Mouse (Mus musculus) lung, embryonic 15.5 days (tissue): Measurements from ENCODE around the gene Rad54l2. TPM values are rescaled to one million over a fixed set of nuclear protein-coding genes. Genes with fewer than 3 reads are reported as not detected.

Experiments used
- ATAC-seq: fragments of 200-750 bp; cut with Nextera tagmentation; 2 replicates; pipeline ENCODE4 v1.8.0; 2017; ENCODE audit warnings: moderate number of reproducible peaks, borderline replicate concordance; ENCODE audit not compliant: low FRiP score, low TSS enrichment; ENCODE audit errors: extremely low read depth
- H3K27ac ChIP-seq: fragments of 300-500 bp; sonication (generic); 2 replicates; pipeline ENCODE4 v1.5.1; 2015; ENCODE audit warnings: moderate library complexity, mild to moderate bottlenecking, inconsistent platforms
- H3K27me3 ChIP-seq: fragments of 300-500 bp; sonication (generic); 2 replicates; pipeline ENCODE4 v1.6.1; 2015; ENCODE audit warnings: inconsistent platforms
- H3K36me3 ChIP-seq: fragments of 300-500 bp; sonication (generic); 2 replicates; pipeline ENCODE4 v1.6.1; 2015; ENCODE audit warnings: inconsistent platforms
- H3K4me1 ChIP-seq: fragments of 300-500 bp; sonication (generic); 2 replicates; pipeline ENCODE4 v1.6.1; 2015; ENCODE audit warnings: inconsistent platforms
- H3K4me2 ChIP-seq: fragments of 300-500 bp; sonication (generic); 2 replicates; pipeline ENCODE4 v1.6.1; 2015; ENCODE audit warnings: inconsistent platforms, mild to moderate bottlenecking, moderate library complexity
- H3K4me3 ChIP-seq: fragments of 300-500 bp; sonication (generic); 2 replicates; pipeline ENCODE4 v1.5.1; 2015; ENCODE audit warnings: mild to moderate bottlenecking, inconsistent platforms
- H3K9ac ChIP-seq: fragments of 300-500 bp; sonication (generic); 2 replicates; pipeline ENCODE4 v1.6.1; 2015; ENCODE audit warnings: inconsistent platforms
- H3K9me3 ChIP-seq: fragments of 300-500 bp; sonication (generic); 2 replicates; pipeline ENCODE4 v1.6.1; 2016; ENCODE audit warnings: inconsistent platforms
- WGBS: fragments of 180-500 bp; shearing (Covaris S2); methylation state at CpG from one replicate; pipeline ENCODE4 v1.1.7; 2015; 5-methylcytosine and 5-hydroxymethylcytosine counted together
- polyA plus RNA-seq: library from polyadenylated mRNA; unstranded; fragments of >200 nt; fragmentation: Nextera tagmentation; extraction: Ambion mirVana; gene quantifications from 2 replicates; pipeline ENCODE4 v1.2.1, GENCODE M21; 2015

The Rad54l2 gene
- polyA plus RNA-seq: 6.6 and 7.1 TPM in 2 replicates

GRCm38 (mm10) chr9:106788812-106789321 is at the start of gene Rad54l2:
TSS of gene Rad54l2 (minus strand) at chr9:106789194.
- no peaks in the 10 kb centered on the region for H3K9me3 ChIP-seq
- H3K4me1 ChIP-seq: peaks cover 12% of the 10 kb centered on the region
- under 1% methylated on average over 49 of the region's 49 CpGs for WGBS
- ATAC-seq: peak; percentile 87
- H3K27me3 ChIP-seq: no peaks in the 10 kb centered on the region
- H3K4me3 ChIP-seq: peak within 1 kb of the TSS; percentile 87
- H3K36me3 ChIP-seq: no peaks in the 10 kb centered on the region
- H3K27ac ChIP-seq: peak within 1 kb of the TSS; percentile 93
- H3K9ac ChIP-seq: peak within 1 kb of the TSS; percentile 97
- peak within 1 kb of the TSS; percentile 79 for H3K4me2 ChIP-seq

DNA sequence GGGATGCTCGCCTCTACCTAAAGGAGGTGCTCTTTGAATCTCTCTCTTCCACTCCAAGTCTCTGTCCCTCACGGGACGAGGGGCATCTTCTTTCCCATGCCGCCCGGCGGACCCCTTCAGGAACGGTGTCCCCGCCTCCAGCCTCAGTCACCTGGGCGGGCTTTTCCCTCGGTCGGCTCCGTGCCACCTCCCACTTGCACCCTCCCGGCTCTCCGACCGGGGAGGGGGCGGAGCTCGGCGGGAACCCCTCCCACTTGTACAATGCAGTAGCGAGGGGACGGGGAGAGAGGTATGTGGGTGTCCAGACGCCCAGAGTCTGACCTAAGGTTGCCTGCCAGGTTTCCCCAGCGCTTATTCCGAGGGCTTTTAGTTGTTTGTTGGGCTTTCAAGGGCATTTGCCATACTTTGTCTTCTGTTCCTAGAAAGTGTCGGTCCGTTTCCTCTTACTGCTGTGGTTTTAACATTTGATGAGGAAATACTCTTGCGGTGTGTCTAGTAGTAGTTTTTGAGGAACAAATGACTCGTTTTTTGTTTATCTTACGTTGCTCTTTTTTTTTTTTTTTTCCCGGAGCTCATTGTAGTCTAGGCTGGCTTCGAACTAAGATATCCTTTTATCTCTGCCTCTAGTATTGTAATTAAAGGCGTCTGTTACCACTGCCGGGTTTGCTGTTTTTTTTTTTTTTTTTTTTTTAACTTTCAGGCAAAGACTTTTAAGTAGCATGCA is 33.5 kb upstream of the Rad54l2 start:
- Histone ChIP-seq H3K9me3 (no peaks in the 10 kb centered on the region), H3K27me3 (no peaks in the 10 kb centered on the region), H3K4me2 (peak overlapping the region; percentile 72), H3K27ac (peak overlapping the region; percentile 95), H3K36me3 (no peaks in the 10 kb centered on the region), H3K9ac (peak overlapping the region; percentile 91), H3K4me3 (peak overlapping the region; percentile 98), H3K4me1 (0 out of 2 replicates have a peak, but pooled peaks cover 7% of the 10 kb centered on the region)
- WGBS: under 1% methylated on average over 32 of the region's 32 CpGs
- ATAC-seq: peak; percentile 80

- 0 out of 2 replicates have a peak, but pooled peaks cover 7% of the 10 kb centered on the region for H3K4me1 ChIP-seq
- H3K27me3 ChIP-seq: no peaks in the 10 kb centered on the region
- peak within 1 kb of the TSS; percentile 91 for H3K9ac ChIP-seq
- H3K9me3 ChIP-seq: no peaks in the 10 kb centered on the region
- ATAC-seq: peak; percentile 98
- peak within 1 kb of the TSS; percentile 98 for H3K4me3 ChIP-seq
- H3K27ac ChIP-seq: peak within 1 kb of the TSS; percentile 95
- H3K36me3 ChIP-seq: no peaks in the 10 kb centered on the region
- WGBS: under 1% methylated on average over 60 of the region's 71 CpGs
- H3K4me2 ChIP-seq: peak within 1 kb of the TSS; percentile 72
Measured at GRCm38 (mm10) chr9:106821618-106822380, 32.8 kb upstream of the Rad54l2 start, which contains the start of gene Dcaf1. TSS of gene Dcaf1 (plus strand) at chr9:106821874.

- H3K4me2 ChIP-seq: peak overlapping the region; percentile 53
- no peaks in the 10 kb centered on the region for H3K27me3 ChIP-seq
- no peak overlapping the region; the same call in 1 of the 2 replicates for H3K27ac ChIP-seq
- ATAC-seq: no peak
- peak overlapping the region; percentile 98 for H3K4me3 ChIP-seq
- no peaks in the 10 kb centered on the region for H3K36me3 ChIP-seq
- 0 out of 2 replicates have a peak, but pooled peaks cover 7% of the 10 kb centered on the region for H3K4me1 ChIP-seq
- H3K9me3 ChIP-seq: no peaks in the 10 kb centered on the region
- 40% methylated on average over 15 of the region's 15 CpGs for WGBS
- peak overlapping the region; percentile 48 for H3K9ac ChIP-seq
Measured at GRCm38 (mm10) chr9:106821050-106821617, 32.1 kb upstream of the Rad54l2 start.

DNA sequence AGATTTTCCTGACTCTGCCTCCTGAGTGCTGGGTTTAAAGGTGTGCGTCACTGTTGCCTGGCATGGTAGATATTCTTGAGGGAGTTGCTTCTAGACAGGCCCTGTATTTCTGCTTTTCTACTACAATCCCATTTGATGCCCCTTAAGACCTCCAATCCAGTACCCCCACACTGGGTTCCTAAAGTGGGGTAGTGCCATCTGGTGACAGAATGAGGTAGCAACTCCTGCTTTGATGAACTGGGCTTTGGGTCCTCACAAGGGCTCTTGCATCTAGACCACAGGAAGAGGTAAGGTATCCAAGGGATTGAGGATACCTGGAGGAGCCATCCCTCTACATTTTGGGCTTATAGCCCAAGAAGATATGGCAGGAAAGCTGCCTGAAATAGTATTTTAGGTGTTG is 30.2 kb upstream of the Rad54l2 start:
- H3K27me3 ChIP-seq: no peaks in the 10 kb centered on the region
- H3K36me3 ChIP-seq: no peaks in the 10 kb centered on the region
- H3K4me3 ChIP-seq: no peak overlapping the region
- 88% methylated on average over 1 of the region's 1 CpGs for WGBS
- H3K4me1 ChIP-seq: 0 out of 2 replicates have a peak, but pooled peaks cover 7% of the 10 kb centered on the region
- no peaks in the 10 kb centered on the region for H3K9me3 ChIP-seq
- no peak overlapping the region for H3K27ac ChIP-seq
- ATAC-seq: no peak
- H3K9ac ChIP-seq: no peak overlapping the region
- no peak overlapping the region for H3K4me2 ChIP-seq

DNA sequence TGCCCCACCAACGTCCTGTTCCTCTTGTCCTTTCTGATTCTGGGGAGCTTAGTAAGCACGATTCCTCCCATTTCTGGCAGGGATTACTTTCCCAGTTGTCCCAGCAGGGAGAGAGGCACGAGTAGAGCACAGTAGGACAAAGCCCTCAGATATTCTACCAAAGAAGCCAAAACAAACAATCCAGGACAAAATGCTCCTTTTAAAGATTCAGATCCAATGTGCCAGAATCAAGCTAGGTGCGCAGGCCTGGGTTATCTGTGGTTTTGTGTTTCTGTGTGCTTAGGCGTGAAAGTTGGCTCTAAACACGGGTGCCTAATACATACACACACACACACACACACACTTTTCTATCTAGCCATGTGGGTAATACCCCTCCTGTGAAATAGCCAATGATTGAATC is 29.2 kb upstream of the Rad54l2 start:
- Histone ChIP-seq H3K27me3 (no peaks in the 10 kb centered on the region), H3K9me3 (no peaks in the 10 kb centered on the region), H3K27ac (no peak overlapping the region), H3K9ac (no peak overlapping the region), H3K36me3 (no peaks in the 10 kb centered on the region), H3K4me1 (0 out of 2 replicates have a peak, but pooled peaks cover 6% of the 10 kb centered on the region), H3K4me3 (no peak overlapping the region), H3K4me2 (no peak overlapping the region)
- no peak for ATAC-seq
- WGBS: 71% methylated on average over 6 of the region's 6 CpGs

DNA sequence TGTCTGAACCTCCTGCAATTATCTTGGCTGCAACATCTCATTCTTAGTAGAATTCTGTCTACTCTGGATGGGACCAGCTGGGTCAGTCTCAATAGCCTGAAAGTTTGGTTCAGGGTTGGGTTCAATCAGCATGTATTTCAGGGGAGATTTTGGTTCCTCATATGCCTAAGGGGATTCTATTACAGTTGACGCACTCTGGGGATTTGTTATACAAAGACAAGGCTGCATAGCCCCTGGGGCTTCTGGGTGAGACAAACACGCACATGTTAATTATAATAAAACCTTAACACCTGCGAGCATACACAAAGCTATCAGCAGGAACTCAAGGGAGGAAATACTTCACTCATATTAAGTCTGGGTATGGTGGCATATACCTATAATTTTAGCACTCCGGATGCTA is 17.5 kb upstream of the Rad54l2 start:
- Histone ChIP-seq H3K9me3 (no peaks in the 10 kb centered on the region), H3K27me3 (no peaks in the 10 kb centered on the region), H3K36me3 (no peaks in the 10 kb centered on the region), H3K27ac (no peak overlapping the region), H3K9ac (no peak overlapping the region), H3K4me1 (no peaks in the 10 kb centered on the region), H3K4me3 (no peak overlapping the region), H3K4me2 (no peak overlapping the region)
- 85% methylated on average over 4 of the region's 4 CpGs for WGBS
- no peak for ATAC-seq

DNA sequence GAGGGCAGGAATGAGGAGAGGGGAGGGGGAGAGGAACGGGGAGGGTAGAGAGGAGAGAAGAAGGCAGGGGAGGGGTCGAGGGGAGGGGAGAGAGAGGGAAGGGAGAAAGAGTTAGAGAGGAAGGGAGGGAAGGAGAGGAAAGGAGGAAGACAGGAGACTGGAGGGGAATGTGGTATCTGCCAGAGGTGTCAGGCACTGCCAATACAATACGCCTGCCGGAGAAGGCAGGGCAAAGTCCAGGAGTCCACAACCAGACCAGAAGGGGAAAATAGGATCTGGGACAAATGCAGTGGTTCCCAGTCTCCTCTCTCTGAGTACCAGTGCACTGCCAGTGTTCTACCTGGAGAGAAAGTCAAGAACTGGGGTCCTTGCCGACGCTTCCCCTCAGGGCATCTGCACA is 1.8 kb upstream of the Rad54l2 start:
- no peak for ATAC-seq
- WGBS: 60% methylated on average over 6 of the region's 6 CpGs
- no peak overlapping the region for H3K4me3 ChIP-seq
- H3K4me1 ChIP-seq: peaks cover 12% of the 10 kb centered on the region
- H3K27ac ChIP-seq: no peak overlapping the region
- no peak overlapping the region for H3K9ac ChIP-seq
- H3K4me2 ChIP-seq: no peak overlapping the region
- no peaks in the 10 kb centered on the region for H3K27me3 ChIP-seq
- no peaks in the 10 kb centered on the region for H3K36me3 ChIP-seq
- H3K9me3 ChIP-seq: no peaks in the 10 kb centered on the region

DNA sequence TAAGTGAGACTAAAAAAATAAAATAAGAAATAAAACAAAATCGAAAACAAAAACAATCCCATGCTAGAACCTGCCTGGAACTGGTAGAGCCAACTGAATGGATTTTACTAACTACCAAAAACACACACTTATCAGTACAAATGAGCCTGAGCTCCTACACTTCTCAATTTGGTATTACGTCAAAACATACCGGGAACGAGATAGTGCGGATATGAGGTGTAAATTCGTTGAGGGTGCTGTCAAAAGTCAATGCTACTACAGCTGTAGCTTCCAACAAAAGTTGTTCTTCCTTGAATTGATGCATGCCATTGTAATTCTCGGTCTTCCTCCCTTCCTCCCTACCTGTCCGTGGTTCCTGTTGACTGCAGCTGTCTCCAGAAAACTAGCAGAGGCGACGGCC is 369 bp upstream of the Rad54l2 start:
- peaks cover 12% of the 10 kb centered on the region for H3K4me1 ChIP-seq
- H3K4me3 ChIP-seq: peak overlapping the region; percentile 87
- WGBS: 8% methylated on average over 10 of the region's 10 CpGs
- peak overlapping the region; percentile 79 for H3K4me2 ChIP-seq
- no peaks in the 10 kb centered on the region for H3K27me3 ChIP-seq
- no peaks in the 10 kb centered on the region for H3K36me3 ChIP-seq
- peak overlapping the region; percentile 97 for H3K9ac ChIP-seq
- H3K9me3 ChIP-seq: no peaks in the 10 kb centered on the region
- H3K27ac ChIP-seq: 0 out of 2 replicates have a peak overlapping the region, but pooled peaks have one; percentile 93
- ATAC-seq: 0 out of 2 replicates have a peak, but pooled peaks have one; percentile 40

DNA sequence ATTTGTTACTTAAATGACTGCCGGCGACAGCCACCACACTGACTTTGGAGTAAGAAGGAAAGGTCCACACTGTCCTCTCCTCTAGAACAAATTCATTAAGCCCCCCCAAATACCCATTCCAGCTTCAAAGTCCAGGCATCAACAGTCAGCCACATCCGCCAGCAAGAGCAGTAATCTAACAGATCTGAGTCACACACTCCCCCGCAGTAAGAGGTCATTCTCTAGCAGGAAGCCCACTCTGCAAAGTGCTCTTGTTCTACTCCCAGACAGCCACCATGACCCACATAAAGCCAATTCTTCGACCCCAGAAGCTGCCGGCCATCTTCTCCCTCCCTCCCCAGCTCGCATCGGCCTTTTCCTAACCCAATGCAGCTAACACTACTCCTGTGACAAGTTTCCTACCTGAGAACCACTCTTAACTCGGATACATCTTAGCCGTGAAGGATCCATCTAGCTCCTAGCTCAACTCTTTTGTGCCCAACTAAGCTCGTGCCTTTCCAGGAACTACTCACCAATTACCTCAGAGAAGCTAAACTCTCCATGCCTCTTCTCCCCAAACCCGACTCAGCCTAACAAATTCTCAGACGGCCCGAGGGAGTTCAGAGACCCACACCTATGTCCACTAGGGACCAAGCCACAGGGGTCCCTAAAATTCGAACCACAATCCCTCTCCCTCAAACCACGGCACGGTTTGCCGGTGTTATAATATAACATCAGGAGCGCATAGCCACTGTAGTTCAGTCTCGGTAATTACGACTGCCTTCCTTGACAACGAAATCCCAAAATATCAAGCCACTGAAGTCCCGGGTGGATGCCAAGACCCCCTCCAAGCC is 799 bp downstream of the Rad54l2 start:
- Histone ChIP-seq H3K4me1 (peaks cover 12% of the 10 kb centered on the region), H3K4me3 (peak overlapping the region; percentile 87), H3K27ac (peak overlapping the region; percentile 93), H3K9me3 (no peaks in the 10 kb centered on the region), H3K9ac (peak overlapping the region; percentile 97), H3K36me3 (no peaks in the 10 kb centered on the region), H3K4me2 (peak overlapping the region; percentile 79), H3K27me3 (no peaks in the 10 kb centered on the region)
- 5% methylated on average over 23 of the region's 23 CpGs for WGBS
- ATAC-seq: no peak

DNA sequence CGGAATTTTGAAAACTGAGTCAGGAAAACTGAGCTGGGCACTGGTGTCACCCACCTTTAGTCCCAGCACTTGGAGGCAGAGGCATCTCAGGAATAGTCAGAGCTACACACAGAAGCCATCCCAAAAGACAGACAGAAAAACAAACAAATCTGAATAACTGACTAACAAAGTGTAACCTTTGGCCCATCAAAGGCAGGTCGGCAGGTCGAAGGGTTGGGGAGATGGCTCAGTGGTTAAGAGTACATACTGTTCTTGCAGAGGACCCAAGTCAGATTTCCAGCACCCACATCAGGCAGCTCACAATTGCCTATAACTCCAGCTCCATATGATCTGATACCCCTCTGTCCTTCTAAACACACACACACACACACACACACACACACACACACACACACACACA is 3.8 kb downstream of the Rad54l2 start:
- Histone ChIP-seq H3K4me1 (peaks cover 12% of the 10 kb centered on the region), H3K9ac (no peak overlapping the region), H3K4me3 (no peak overlapping the region), H3K27me3 (no peaks in the 10 kb centered on the region), H3K27ac (no peak overlapping the region), H3K9me3 (no peaks in the 10 kb centered on the region), H3K4me2 (no peak overlapping the region), H3K36me3 (no peaks in the 10 kb centered on the region)
- WGBS: 68% methylated on average over 3 of the region's 3 CpGs
- ATAC-seq: no peak
